Mouse (Mus musculus) frontal cortex, adult (tissue): ENCODE measurements at regions not wholly inside any gene's neighbourhood (a gene's known extent, or its start where the extent isn't known, plus 50 kb on each side); places are given as distances from the start of the nearest gene placed in this dataset.

Source experiments
- ATAC-seq: cut with Nextera tagmentation; 2 replicates; pipeline ENCODE4 v1.9.2; 2017; ENCODE audit warnings: mild to moderate bottlenecking, moderate library complexity, mixed read lengths; ENCODE audit not compliant: low TSS enrichment

DNA sequence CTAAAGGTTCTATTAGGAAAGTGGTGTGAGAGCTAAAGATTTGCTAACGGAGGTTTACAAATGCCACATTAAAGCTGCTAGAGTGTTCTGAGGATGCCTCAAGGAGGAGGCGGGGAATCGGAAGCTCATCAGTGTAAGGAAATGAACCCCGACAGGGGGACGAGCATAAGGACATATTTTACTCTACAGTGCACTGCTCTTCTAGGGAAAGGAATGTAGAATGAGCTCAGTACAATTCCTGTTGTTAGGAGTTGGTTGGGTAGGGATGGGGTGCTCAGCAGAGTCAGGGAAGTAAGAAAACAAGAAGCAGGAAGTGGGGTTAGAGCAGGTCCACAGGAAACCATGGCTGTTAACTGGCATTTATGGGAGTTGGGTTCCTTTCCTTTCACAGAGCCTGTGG lies 54.6 kb downstream of the Mex3b start:
- ATAC-seq = no peak

DNA sequence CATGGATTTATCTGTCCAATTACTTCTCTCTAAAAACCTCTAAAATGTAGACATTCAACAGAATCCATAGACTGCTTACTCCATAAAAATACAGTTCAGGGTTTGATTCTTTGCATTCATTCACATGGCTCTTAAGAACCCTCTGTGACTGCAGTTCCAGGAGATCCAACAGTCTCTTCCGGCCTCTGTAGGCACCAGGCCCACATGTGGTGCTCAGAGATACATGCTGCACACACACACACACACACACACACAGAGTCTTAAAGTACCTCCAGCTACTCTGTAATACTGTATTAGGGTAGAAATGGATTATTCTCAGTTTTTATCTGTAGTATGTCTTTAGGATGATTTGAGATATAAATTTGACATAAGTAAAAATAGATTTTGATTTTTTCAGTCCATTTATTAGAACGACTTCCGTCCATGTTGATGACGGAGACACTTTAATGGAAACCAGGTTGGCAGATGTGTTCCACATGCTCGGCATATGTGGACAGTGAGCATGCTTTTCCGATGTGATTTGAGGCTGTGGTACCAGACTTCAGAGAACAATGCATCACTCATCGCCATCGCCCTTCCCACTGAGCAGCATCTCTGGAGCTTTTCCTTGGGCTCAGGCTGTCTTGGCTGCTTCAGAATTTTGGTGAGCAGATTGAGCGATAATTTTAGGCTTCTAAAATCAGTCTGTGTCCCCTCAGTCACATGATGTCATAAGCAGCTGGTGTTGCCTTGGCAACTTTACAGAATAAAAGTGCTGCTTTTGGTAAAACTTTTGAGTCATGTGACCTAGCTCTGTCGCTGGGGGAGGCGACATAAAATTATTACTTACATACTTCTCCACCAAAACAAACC lies 56.3 kb downstream of the Mex3b start:
- peak; percentile 92 for ATAC-seq

DNA sequence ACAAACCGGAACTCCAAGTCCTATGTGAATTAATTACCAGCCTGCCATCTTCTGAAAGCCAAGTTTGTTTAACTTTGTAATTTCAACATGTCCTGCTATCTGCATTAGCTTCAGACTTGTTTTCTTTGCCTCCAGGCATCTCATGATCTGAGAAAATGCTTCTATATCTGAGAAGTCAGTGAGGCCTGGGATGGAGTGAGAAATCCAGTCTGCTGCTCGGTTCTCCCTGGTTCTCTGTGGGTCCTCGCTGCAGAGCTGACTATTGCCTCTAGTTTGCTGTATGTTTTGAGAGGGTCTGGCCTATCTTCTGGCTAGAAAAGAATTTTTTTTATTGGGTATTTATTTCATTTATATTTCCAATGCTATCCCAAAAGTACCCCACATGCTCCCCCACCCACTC lies 57.0 kb downstream of the Mex3b start:
- peak; percentile 65 for ATAC-seq

DNA sequence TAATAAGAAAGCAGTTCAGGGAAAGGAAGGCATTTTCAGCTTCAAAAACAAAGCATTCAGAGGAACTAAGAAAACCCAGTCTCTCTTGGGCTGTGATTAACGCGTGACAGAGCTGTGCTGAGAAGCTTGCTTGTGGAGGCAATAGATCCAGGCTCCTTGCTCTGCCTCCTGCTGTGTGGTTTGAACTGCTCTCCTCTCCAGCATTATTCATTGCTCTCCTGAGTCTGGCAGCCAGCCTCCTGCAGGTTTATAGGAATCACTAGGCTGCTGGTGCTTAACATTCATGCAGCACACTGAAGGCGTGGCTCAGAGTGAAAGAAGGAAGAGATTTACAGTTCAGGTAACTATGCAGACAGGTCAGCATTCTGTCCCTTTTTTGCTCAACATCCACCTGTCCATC lies 71.2 kb downstream of the Mex3b start:
- no peak for ATAC-seq

DNA sequence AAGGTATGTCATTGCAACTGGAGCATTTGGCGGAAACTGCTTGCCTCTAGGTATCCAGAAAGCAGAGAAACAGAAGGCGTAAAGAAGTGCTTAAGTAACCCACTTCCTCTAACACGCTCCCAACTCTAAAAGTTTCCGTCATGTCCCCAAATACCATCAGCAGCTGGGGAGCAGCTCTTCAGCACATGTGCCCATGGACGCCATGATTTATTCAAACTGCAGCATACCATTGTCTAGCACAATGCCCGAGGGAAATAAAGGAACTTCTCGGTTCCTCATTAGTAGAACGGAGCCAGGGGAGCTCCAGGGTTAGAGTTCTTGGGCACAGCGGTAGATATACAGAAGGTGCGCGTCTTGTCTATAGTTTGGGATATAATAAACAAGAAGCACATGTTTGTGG lies 72.4 kb downstream of the Mex3b start:
- no peak for ATAC-seq

DNA sequence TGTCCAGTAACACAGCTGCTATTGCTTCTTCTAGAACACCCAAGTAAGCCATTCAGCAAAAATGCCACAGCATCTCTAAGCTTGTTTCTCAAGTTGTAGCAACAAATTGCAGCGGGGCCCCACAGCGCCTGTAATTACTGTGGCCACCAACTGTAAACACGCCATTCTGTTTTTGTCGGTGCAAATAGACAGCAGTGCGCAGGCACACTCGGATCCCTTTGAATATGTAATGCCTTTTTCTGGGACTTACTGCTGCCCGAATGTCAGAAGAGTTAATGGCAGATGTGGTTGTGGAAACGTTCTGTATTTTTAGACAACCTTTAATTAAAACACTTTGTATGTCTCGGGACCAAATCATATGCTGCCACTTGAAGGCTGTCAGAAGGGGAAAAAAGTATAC lies 76.2 kb downstream of the Mex3b start:
- peak; percentile 64; the same call in 1 of the 2 replicates for ATAC-seq

DNA sequence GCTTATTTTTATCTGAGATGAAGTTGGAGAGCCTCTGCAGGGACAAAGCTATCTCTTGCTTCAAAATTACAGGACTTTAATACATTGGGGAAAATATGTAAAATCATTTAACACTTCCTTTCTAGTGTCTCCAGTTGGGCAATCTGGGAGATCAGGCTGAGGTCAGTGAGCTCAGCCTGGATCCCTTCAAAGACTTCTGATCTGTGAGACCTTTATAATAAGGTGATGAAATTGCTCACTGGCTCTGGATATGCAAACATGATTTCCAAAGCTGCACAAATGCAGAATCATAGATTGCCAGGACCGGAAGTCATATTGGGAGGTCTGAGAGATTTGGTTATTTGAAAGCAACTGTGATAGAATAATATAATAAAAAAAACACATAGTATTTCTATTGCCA lies 76.7 kb downstream of the Mex3b start:
- ATAC-seq = peak; percentile 13; the same call in 1 of the 2 replicates

DNA sequence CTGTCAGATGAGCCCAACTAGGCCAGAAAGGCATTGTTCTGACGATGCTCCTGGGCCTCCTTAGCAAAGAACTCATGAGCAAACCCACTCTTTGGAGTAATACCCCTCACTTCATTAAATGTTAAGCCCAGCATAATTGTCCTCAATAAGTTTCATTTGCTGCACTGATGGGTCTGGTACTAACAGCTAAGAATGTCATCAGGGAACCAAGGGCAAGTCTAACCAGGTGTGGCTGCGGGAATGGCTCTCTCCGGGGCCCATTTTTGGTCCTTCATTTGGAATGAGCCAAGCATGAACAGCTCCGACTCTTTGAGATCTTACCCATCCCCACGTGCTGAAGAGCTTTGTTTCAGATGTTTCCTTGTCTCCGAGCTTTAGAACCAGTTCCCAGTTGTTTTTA lies 82.2 kb downstream of the Mex3b start:
- no peak for ATAC-seq

DNA sequence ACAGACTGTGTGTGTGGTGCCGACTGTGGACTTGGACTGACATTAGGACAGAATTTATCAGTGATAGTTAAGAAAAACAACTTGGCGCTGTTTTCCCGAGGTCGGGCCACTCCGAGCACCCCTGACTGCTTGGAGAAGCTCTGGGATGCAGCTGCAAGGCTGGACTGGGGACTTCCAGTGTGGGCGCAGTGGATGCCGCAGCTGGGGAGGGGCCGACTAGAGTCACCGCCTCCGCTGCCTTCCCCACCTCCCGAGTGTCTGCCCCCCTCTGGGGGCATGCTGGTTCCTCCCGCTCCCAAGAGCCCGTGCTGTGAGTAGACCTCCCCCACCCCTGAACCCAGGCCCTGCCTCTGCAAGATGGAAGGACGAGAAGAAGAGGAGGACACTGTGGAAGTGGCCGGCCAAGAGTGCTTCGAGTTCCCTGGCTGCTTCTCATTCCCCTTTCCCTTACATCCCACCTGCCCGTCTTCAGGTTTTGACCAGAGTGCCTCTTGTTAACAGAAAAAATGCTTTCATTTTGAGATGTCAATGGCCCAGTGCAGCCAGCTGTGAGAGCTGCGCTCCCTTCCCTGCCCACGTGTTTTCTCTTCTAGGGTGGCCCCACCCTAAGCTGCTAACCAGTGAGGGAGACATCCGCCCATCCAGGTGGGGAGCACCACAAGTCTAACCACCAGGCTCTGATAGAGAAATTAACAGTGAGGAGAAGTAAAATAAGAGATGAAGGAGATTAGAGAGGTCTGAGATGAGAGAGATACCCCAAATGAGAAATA lies 90.3 kb downstream of the Mex3b start:
- no peak for ATAC-seq

DNA sequence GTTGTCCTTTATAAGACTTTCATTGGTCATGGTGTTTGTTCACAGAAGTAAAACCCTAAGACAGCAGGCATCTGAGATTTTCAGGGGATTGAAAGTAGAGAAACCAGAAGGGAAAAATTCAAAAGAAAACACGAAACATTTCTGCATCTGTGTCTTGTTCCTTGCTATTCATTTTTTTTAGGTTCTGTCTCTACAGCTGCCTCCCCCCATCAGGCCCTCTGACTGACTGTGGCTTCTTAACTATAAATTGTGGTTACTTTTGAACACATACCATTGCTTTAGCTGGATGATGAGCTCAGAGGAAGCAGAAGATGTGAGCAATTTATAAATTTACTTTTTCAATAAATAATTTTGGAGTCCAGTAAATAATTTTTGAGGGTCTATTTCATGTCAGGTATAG lies 103.5 kb downstream of the Mex3b start:
- no peak for ATAC-seq

DNA sequence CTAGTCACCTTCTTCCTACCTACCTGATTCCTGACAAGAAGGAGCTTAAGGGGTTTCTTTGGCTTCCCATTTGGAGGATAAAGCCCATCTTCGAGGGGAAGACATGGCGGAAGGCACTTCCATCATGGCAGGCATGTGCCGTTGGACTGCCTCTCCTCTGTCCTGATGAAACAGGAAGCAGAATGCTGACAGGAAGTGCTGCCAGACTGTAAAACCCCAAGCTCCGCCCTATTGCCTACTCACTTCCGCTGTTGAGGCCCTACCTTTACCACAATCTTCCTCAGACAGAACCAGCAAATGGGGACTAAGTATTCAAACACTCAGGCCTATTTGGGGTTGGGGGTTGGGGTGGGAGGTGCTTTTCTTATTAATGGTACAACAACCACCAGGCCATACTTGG lies 104.1 kb downstream of the Mex3b start:
- no peak for ATAC-seq

DNA sequence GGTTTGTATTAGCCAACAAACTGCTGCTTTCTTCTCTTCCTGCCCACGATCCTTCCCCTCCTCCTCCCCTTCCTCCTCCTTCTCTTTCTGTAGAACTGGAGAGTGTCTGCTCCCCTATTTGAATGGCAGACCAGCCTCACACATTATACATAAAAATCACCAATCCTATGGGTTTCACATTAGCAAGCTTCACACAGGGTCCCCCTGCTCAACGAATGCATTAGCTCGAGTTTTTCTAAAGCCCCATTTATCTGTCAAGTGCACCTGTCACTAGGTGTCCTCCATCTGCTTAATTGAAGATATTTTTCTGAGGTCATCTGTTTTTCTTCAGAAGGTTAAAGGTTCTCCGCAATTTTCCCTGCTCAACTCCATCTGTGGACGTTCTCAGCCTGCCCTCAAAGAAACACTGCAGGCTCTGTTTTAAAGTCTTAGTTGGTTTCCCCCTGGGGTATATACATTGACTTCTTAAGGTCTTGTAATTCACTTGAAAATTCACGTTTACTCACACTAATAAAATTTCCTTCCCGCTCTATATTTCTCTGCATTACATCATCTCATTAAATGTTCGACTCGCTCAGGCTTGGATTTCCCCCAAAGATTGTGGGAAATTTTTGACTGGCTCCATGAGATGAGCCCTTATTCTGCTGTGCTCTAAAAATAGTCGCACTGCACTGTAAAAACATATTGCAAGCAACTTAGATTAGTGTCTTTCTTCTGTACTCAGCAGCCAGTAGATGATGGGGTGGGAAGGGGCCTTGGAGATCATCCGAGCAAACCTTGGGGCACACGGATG lies 105.3 kb downstream of the Mex3b start:
- ATAC-seq = peak; percentile 73

DNA sequence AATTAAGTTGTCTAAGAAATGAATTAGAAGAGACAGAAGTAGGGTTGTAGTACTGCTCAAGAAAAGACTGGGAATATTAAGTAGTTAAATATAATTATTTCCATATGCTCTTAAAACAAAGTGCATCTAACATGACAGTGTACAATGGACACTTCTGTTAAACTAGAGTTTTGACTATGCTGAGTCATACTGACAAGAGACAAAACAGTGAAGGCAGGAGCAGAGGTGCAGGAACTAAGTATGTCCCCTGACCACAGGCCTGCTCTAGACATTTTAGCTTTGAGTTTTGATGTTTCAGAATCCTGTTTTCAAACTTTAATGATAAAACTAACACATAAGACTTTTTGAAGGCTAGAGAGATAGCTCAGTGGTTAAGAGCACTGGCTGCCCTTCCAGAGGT lies 123.6 kb downstream of the Mex3b start:
- ATAC-seq = no peak

DNA sequence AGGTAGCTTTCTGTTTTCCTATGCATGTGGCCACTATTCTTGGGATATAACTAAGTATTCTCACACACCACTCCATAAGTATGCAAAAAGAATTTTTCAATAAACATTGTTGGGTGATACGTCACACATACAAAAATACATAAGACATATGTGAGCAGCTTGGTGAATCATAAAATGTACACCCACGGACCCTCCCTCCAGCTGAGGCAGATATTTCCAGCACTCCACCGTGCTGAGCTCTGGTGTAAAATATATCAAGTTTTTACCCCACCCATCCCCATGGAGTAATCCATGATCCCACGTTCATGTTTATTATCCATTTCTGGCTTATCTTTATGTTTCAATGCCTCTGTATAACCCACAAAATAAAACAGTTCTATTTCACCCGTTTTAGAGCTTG lies 126.0 kb downstream of the Mex3b start:
- peak; percentile 98 for ATAC-seq

DNA sequence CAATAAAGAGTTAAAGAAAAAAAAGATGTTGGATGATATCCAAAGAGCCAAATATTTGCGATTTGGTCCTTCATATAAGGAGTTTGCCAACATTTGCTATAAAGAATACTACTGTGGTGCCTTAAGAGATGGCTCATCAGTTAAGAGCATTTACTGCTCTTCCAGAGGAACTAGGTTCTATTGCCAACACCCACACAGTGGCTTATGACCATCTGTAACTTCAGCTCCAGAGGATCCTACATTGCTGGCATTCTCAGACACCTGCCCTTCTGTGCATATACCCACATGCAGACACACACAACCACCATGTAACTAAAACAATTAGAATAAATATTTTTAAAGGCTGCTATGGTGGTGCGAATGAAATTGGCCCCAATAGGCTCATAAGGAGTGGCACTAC lies 131.7 kb downstream of the Mex3b start:
- ATAC-seq = 0 out of 2 replicates have a peak, but pooled peaks have one; percentile 52

DNA sequence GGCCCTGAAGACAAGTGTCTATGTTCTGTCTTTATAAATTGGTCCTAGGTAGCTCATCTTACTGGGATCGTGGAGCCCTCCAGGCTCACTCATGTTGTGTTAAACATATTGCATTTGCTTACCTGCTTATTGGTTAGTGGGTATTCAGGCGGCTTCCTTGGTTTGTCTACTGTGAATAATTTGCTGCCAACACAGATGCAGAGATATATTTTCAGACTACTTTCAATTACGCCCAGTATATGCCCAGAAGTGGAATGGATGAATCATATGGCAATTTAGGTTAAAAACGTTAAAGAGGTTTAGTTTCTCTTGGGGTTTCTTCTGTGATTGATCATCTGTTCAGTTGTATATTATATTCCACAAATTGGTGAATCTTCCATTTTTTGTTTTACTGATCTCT lies 140.4 kb downstream of the Mex3b start:
- peak; percentile 55 for ATAC-seq

DNA sequence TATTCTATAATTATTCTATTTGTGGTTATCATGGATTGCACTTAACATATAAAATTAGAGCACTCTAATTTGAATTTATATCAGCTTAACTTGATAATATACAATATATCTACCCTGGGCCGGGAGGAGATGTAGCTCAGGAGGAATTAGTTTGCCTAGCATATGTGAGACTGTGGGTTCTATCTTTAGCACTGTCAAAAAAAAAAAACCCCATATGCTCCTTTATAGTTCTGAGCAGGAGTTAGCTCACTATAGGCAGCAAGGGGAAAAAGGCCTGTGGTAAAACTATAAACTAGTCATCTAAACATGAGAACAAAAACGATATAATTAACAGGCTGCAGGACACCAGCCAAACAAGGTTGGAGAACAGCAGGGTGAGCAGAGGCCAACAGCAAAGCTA lies 145.0 kb downstream of the Mex3b start:
- peak; percentile 74 for ATAC-seq

DNA sequence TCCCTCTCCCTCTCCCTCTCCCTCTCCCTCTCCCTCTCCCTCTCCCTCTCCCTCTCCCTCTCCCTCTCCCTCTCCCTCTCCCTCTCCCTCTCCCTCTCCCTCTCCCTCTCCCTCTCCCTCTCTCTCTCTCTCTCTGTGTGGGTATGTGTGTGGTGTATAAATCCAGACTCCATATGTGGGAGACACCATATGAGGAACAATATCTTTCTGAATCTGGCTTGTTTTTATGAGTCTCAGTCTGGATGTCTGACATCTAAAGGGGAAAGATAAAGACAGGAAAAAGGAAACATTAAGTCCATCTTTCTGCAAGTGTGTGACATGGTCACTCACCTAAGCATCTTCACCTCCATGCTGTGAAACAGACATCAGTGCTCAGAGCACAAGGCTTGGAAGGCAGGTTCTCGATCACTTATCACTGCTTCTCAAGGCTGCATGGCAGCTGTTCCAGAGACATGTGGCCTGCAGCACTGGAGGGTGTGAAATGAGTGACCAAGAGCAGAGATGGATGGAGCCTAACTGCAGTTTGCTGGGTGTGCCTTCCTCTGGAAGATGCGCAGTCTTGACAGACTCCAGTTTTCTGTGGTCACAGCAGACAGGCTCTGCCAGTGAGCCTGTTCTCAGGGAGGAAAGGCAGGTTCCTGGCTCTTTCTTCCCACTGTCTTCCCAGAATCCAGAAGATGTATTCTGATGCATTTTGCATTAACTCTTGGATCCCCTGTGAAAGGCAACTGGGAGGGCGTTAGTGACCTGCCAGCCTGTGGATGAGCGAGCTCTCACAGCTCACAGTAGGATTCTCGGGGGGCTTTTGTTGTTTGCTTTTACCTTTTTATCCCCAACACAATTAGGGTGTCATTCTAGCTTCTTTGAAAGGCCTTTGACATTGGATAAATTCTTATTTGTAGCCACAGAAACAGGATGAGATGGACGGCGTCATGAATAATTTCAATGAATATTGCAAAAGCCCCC lies 147.9 kb downstream of the Mex3b start:
- ATAC-seq = peak; percentile 72

DNA sequence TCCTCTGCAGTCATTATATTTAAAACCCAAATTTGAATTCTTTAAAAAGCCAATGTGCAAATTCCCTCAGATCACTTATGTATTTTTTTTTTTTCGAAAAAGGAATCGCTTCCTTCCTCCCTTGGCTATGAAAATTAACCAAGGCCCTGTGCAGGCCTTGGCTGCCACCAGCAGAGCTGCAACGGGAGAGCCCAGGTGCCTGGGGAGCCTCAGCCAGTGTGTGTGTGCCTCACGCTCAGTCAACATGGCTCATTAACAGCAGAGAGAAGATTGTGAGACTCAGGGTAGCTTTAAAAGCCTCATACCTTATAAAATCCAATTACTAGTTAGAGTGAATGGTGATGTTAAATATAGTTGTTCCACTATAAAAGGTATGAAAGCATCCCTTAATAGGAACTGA lies 148.6 kb downstream of the Mex3b start:
- peak; percentile 33; the same call in 1 of the 2 replicates for ATAC-seq

DNA sequence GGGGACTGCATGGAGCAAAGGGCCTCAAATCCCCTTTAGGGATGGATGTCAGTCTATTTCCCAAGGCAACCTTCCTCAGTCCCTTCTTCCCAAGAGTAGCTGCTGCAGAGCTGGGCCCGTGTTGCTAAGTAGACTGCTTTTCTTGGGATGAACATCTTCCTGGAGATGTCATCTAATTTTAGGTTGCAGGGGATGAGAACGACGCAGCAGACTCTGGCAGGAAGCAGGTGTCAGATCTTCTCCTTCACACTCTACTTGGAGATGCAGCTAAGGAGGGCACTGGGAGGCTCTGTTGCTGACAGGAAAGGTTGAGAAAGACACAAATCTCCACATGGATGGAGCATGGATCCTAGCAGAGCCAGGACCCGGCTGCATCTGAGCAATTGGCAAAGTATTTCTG lies 149.4 kb downstream of the Mex3b start:
- ATAC-seq = peak; percentile 75

DNA sequence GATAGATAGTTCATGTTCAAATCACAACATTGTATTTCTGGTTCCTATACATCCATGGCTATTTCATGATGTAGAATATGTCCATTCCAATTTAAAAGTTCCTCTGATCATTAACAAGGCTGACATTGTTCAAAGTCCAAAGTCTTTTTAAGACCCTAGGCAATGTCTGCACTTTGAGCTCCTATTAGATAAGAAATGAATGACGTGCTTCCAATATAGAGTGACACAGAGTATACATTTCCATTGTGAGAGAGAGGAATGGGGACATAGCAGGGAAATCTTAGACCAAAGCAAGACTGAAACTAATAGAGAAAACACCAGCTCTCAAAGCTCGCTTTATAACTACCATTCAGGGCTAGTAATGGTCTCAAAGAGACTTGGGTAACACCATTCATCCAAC lies 153.5 kb downstream of the Mex3b start:
- ATAC-seq = no peak
